Mouse (Mus musculus): Measurements from ENCODE around the gene Prss27. TPM values are rescaled to one million over a fixed set of nuclear protein-coding genes. Genes with fewer than 3 reads are reported as not detected.
A peak's percentile ranks its signal among the peaks of the same experiment; 100 is the strongest.
"Not testable (repeated sequence)": the region's sequence is repeated elsewhere in the genome, so short reads cannot be mapped to it uniquely, and the experiment has no call there.

Gene Prss27
- polyA plus RNA-seq, 1 experiment from 2014 or later: 0.26 TPM

- peak within 1 kb of the TSS; percentile 96 for H3K4me3 ChIP-seq
- H3K27ac ChIP-seq: peak within 1 kb of the TSS; percentile 66
- peak within 1 kb of the TSS; percentile 96 for H3K9ac ChIP-seq
- under 1% methylated on average over 62 of the region's 62 CpGs for WGBS
- peak within 1 kb of the TSS; percentile 84 for H3K4me2 ChIP-seq
- H3K27me3 ChIP-seq: no peaks in the 10 kb centered on the region
- peak; percentile 99 for ATAC-seq
- H3K4me1 ChIP-seq: peaks cover 18% of the 10 kb centered on the region
- peaks cover 18% of the 10 kb centered on the region for H3K36me3 ChIP-seq (ENCODE audit: poor library complexity, severe bottlenecking)
- H3K9me3 ChIP-seq (replicated peaks): no peaks in the 10 kb centered on the region
Measured at GRCm38 (mm10) chr17:24072919-24073696, 35.2 kb downstream of the Prss27 start, which contains the start of gene Kctd5. Gene Kctd5, minus strand, starts transcription at chr17:24073485.

- H3K9me3 ChIP-seq (replicated peaks): no peaks in the 10 kb centered on the region
- WGBS: 89% methylated on average over 2 of the region's 2 CpGs
- no peak overlapping the region for H3K27ac ChIP-seq
- peaks cover 6% of the 10 kb centered on the region for H3K4me1 ChIP-seq
- H3K4me2 ChIP-seq: no peak overlapping the region
- peaks cover 35% of the 10 kb centered on the region for H3K36me3 ChIP-seq (ENCODE audit: poor library complexity, severe bottlenecking)
- ATAC-seq: no peak
- no peak overlapping the region; the same call in 1 of the 2 replicates for H3K9ac ChIP-seq
- no peak overlapping the region for H3K4me3 ChIP-seq
- no peaks in the 10 kb centered on the region for H3K27me3 ChIP-seq
Measured at GRCm38 (mm10) chr17:24077101-24077500, 39.2 kb downstream of the Prss27 start.

DNA sequence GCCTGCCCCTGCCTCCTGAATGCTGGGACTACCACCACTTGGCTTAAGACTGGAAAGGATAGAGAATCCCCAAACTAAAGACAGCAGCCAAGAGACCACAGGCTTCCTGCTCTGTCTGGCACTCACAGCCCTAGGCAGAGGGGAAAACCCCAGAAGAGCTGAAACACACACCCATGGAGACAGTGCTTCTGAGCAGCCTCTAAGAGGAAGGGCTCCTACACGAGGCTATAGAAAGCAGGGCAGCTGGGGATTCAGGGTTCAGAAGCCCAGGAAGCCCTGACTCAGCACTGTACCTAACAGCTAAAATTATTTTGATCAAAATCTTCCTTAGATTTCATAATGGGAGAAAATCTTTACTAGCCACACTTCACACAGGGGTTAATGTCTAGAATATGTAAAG, 46.6 kb downstream of the Prss27 start:
- WGBS: 57% methylated on average over 1 of the region's 1 CpGs
- Histone ChIP-seq H3K4me2 (no peak overlapping the region), H3K27ac (no peak overlapping the region), H3K9ac (no peak overlapping the region), H3K4me3 (no peak overlapping the region), H3K36me3 (ENCODE audit: poor library complexity, severe bottlenecking) (peaks cover 41% of the 10 kb centered on the region), H3K27me3 (no peaks in the 10 kb centered on the region), H3K4me1 (no peaks in the 10 kb centered on the region), H3K9me3 (replicated peaks) (no peaks in the 10 kb centered on the region)
- no peak for ATAC-seq

GRCm38 (mm10) chr17:24086399-24086798, 48.5 kb downstream of the Prss27 start:
- H3K27ac ChIP-seq; H3K27me3 ChIP-seq; H3K9ac ChIP-seq; ATAC-seq; H3K9me3 ChIP-seq (replicated peaks); H3K4me1 ChIP-seq; H3K4me2 ChIP-seq; H3K4me3 ChIP-seq: not testable (repeated sequence)
- WGBS: 86% methylated on average over 4 of the region's 4 CpGs
- H3K36me3 ChIP-seq (ENCODE audit: poor library complexity, severe bottlenecking): peaks cover 53% of the 10 kb centered on the region

GRCm38 (mm10) chr17:24090575-24090974, 52.6 kb downstream of the Prss27 start:
- 93% methylated on average over 1 of the region's 1 CpGs for WGBS
- H3K9ac ChIP-seq: no peak overlapping the region

More at GRCm38 (mm10) chr17:24090575-24090974, 52.6 kb downstream of the Prss27 start:
- no peaks in the 10 kb centered on the region for H3K27me3 ChIP-seq
- H3K9me3 ChIP-seq (replicated peaks): no peaks in the 10 kb centered on the region
- H3K4me3 ChIP-seq: no peak overlapping the region
- H3K27ac ChIP-seq: no peak overlapping the region
- peaks cover 76% of the 10 kb centered on the region for H3K36me3 ChIP-seq (ENCODE audit: poor library complexity, severe bottlenecking)
- no peak overlapping the region for H3K4me2 ChIP-seq
- no peak for ATAC-seq
- no peaks in the 10 kb centered on the region for H3K4me1 ChIP-seq

Small RNA genes lying within 50 kb of the gene (microRNA-seq; reads per million reads assigned to microRNA genes)
- not detected for gene Gm27700

Other genes with a start within 250 kb of the Prss27 start
- gene Srrm2, start 247.6 kb upstream of the Prss27 start, polyA plus RNA-seq (2015; fragmentation: Nextera tagmentation; extraction: Ambion mirVana): 605 and 611 TPM in 2 replicates
- 1,249 and 1,327 TPM in 2 replicates for gene Elob, start 209.0 kb upstream of the Prss27 start, polyA plus RNA-seq (2015; fragmentation: Nextera tagmentation; extraction: Ambion mirVana)
- gene Prss33, start 202.1 kb upstream of the Prss27 start, polyA plus RNA-seq (2015; fragmentation: Nextera tagmentation; extraction: Ambion mirVana): not detected in 2 replicates
- gene Prss32, start 194.3 kb upstream of the Prss27 start, polyA plus RNA-seq (2015; fragmentation: Nextera tagmentation; extraction: Ambion mirVana): not detected in 2 replicates
- 1.2 and 1.3 TPM in 2 replicates for gene Prss41, start 194.0 kb upstream of the Prss27 start, polyA plus RNA-seq (2015; fragmentation: Nextera tagmentation; extraction: Ambion mirVana)
- not detected in 2 replicates for gene Prss21, start 170.1 kb upstream of the Prss27 start, polyA plus RNA-seq (2015; fragmentation: Nextera tagmentation; extraction: Ambion mirVana)
- not detected in 2 replicates for gene Dcpp1, start 157.3 kb upstream of the Prss27 start, polyA plus RNA-seq (2015; fragmentation: Nextera tagmentation; extraction: Ambion mirVana)
- not detected in 2 replicates for gene Dcpp2, start 157.3 kb upstream of the Prss27 start, polyA plus RNA-seq (2015; fragmentation: Nextera tagmentation; extraction: Ambion mirVana)
- not detected in 2 replicates for gene Dcpp3, start 120.7 kb upstream of the Prss27 start, polyA plus RNA-seq (2015; fragmentation: Nextera tagmentation; extraction: Ambion mirVana)
- gene Sbp, start 96.5 kb upstream of the Prss27 start, polyA plus RNA-seq (2015; fragmentation: Nextera tagmentation; extraction: Ambion mirVana): not detected in 2 replicates
- gene Sbpl, start 82.9 kb upstream of the Prss27 start, polyA plus RNA-seq (2015; fragmentation: Nextera tagmentation; extraction: Ambion mirVana): not detected in 2 replicates
- gene Prss30, start 57.6 kb upstream of the Prss27 start, polyA plus RNA-seq (2015; fragmentation: Nextera tagmentation; extraction: Ambion mirVana): not detected in 2 replicates
- gene Prss22, start 40.0 kb upstream of the Prss27 start, polyA plus RNA-seq (2015; fragmentation: Nextera tagmentation; extraction: Ambion mirVana): not detected in 2 replicates
- gene Kctd5, start 35.3 kb downstream of the Prss27 start, polyA plus RNA-seq (2015; fragmentation: Nextera tagmentation; extraction: Ambion mirVana): 85.4 and 88.6 TPM in 2 replicates
- 49.7 and 54.1 TPM in 2 replicates for gene Pdpk1, start 112.8 kb downstream of the Prss27 start, polyA plus RNA-seq (2015; fragmentation: Nextera tagmentation; extraction: Ambion mirVana)
- gene Amdhd2, start 125.6 kb downstream of the Prss27 start, polyA plus RNA-seq (2015; fragmentation: Nextera tagmentation; extraction: Ambion mirVana): 30.1 and 31.8 TPM in 2 replicates
- 602 and 648 TPM in 2 replicates for gene Atp6v0c, start 131.6 kb downstream of the Prss27 start, polyA plus RNA-seq (2015; fragmentation: Nextera tagmentation; extraction: Ambion mirVana)
- gene Tbc1d24, start 167.4 kb downstream of the Prss27 start, polyA plus RNA-seq (2015; fragmentation: Nextera tagmentation; extraction: Ambion mirVana): 10.6 and 12.2 TPM in 2 replicates
- gene Ntn3, start 171.4 kb downstream of the Prss27 start, polyA plus RNA-seq (2015; fragmentation: Nextera tagmentation; extraction: Ambion mirVana): 2.4 and 2.9 TPM in 2 replicates
- gene Tedc2, start 182.7 kb downstream of the Prss27 start, polyA plus RNA-seq (2015; fragmentation: Nextera tagmentation; extraction: Ambion mirVana): 14.8 and 15.4 TPM in 2 replicates
- gene Ccnf, start 213.3 kb downstream of the Prss27 start, polyA plus RNA-seq (2015; fragmentation: Nextera tagmentation; extraction: Ambion mirVana): 60.2 and 66.1 TPM in 2 replicates